Mouse (Mus musculus) urinary bladder, postnatal 4 days (tissue): Measurements from ENCODE around the gene Ippk.
A peak's percentile ranks its signal among the peaks of the same experiment; 100 is the strongest.

ENCODE experiments used
- DNase-seq, 2 experiments: peaks; one replicate each; pipeline ENCODE4 v3.0.0; 2021 to 2022; ENCODE audit warnings: low spot score in 2 of 2

Gene Ippk

DNA sequence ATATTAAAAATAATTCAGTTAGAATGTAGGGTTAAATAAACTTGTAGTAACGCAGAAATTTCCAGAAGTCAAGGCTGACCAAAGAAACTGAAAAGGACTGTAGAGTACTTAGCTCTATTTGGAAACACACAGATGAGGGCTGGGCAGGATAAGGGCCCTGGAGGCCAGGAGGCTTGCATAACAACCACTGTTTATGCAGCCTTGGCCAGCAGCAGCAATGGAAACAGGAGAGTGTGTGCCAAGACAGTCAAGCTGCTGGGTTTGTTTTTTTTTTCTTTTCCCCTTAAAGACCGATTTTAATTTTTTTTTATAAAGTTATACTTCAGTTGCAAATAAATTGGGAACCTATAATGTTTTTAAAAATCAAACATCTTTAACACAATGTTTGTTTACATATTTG lies 59.0 kb downstream of the Ippk start:
- peak; percentile 68 to 74 for DNase-seq

GRCm38 (mm10) chr13:49480551-49480950 lies 59.5 kb downstream of the Ippk start:
- no peak for DNase-seq

GRCm38 (mm10) chr13:49485388-49485787 lies 64.3 kb downstream of the Ippk start:
- DNase-seq = no peak

- no peak for DNase-seq
Observed at GRCm38 (mm10) chr13:49492376-49493368, 71.6 kb downstream of the Ippk start, which contains the start of gene Tes3-ps. Tes3-ps (plus strand) TSS chr13:49493318.

DNA sequence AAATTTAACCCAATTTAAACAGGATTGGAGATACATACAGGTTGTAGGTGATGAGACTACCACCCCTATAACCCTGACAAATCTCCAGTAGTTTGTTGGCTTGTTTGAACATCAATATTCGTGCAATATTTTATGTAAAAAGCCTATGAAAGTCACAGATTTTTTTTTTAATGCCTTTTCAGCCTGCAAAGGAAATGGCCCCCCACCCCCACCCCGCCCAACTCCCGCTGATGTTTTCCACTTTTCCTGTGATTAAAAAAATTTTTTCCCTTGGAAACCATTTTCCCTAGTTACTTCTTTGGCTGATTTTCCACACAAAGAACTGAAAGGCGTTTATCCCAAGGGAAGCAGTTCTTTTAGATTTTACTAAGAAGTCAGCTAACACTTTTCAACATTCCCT lies 83.5 kb downstream of the Ippk start, which contains the start of gene Ecm2:
TSS of gene Ecm2 (plus strand) at position 301 of the 400 bp plus-strand sequence.
- no peak for DNase-seq

- no peak for DNase-seq
Observed at GRCm38 (mm10) chr13:49505776-49506175, 84.7 kb downstream of the Ippk start.

DNA sequence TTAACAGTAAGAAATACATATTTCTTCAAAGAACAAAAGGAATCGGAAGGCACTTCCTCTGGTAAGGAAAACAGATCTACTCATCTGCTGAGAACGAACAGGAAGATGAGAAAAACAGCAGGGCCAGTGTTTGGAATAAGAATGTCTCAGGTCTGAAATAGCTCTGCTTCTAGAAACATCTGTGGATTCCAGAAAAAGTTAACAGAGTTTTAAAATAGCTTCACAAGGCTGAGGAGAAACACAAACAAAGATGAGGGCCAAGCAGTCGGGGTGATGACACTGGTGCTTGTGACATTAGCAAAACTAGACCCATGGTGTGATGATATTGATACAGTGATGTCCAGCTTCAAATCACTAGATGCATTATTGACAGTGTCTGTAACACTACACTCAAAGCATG lies 86.1 kb downstream of the Ippk start:
- DNase-seq = no peak
